Mouse (Mus musculus) heart, embryonic 11.5 days (tissue): Measurements from ENCODE around the gene Fus. TPM values are rescaled to one million over a fixed set of nuclear protein-coding genes. Genes with fewer than 3 reads are reported as not detected.

Experiments used
- ATAC-seq: fragments of 200-750 bp; cut with Nextera tagmentation; replicated peaks from 2 replicates; pipeline ENCODE4 v1.8.0; 2017; ENCODE audit warnings: moderate library complexity; ENCODE audit not compliant: insufficient number of reproducible peaks, low FRiP score, low TSS enrichment
- H3K27ac ChIP-seq: fragments of 300-500 bp; sonication (generic); 2 replicates; pipeline ENCODE4 v1.5.1; 2014; ENCODE audit warnings: mild to moderate bottlenecking, low read depth, low read length
- H3K27me3 ChIP-seq: fragments of 300-500 bp; sonication (generic); 2 replicates; pipeline ENCODE4 v1.6.1; 2014; ENCODE audit warnings: mild to moderate bottlenecking, low read length, mixed read lengths; ENCODE audit not compliant: control insufficient read depth, insufficient read depth
- H3K36me3 ChIP-seq: fragments of 300-500 bp; sonication (generic); 2 replicates; pipeline ENCODE4 v1.6.1; 2014; ENCODE audit warnings: mild to moderate bottlenecking, low read length, moderate library complexity, mixed read lengths; ENCODE audit not compliant: control insufficient read depth, insufficient read depth
- H3K4me1 ChIP-seq: fragments of 300-500 bp; sonication (generic); 2 replicates; pipeline ENCODE4 v1.6.1; 2014; ENCODE audit warnings: low read length; ENCODE audit not compliant: control insufficient read depth, insufficient read depth
- H3K4me2 ChIP-seq: fragments of 300-500 bp; sonication (generic); 2 replicates; pipeline ENCODE4 v1.6.1; 2014; ENCODE audit warnings: mild to moderate bottlenecking, moderate library complexity
- H3K4me3 ChIP-seq: fragments of 300-500 bp; sonication (generic); 2 replicates; pipeline ENCODE4 v1.5.1; 2014; ENCODE audit warnings: low read depth, low read length
- H3K9ac ChIP-seq: fragments of 300-500 bp; sonication (generic); 2 replicates; pipeline ENCODE4 v1.6.1; 2014; ENCODE audit warnings: mild to moderate bottlenecking, low read depth, low read length, moderate library complexity
- H3K9me3 ChIP-seq: fragments of 300-500 bp; sonication (generic); replicated peaks from 2 replicates; pipeline ENCODE4 v1.6.1; 2016; ENCODE audit warnings: low read length; ENCODE audit not compliant: control insufficient read depth
- WGBS: fragments of 180-500 bp; shearing (Covaris S2); extraction: QIAGEN DNeasy Blood & Tissue Kit; methylation state at CpG from one replicate; pipeline ENCODE4 v1.1.7; 2014; ENCODE audit not compliant: insufficient replicate concordance; 5-methylcytosine and 5-hydroxymethylcytosine counted together
- polyA plus RNA-seq: library from polyadenylated mRNA; unstranded; fragments of >200 nt; fragmentation: Nextera tagmentation; extraction: Ambion mirVana; gene quantifications from 2 replicates; pipeline ENCODE4 v1.2.1, GENCODE M21; 2014

The Fus gene
- polyA plus RNA-seq = 33.2 and 40.3 TPM in 2 replicates

- under 1% methylated on average over 89 of the region's 92 CpGs for WGBS
- peak; percentile 92 for ATAC-seq
Observed at GRCm38 (mm10) chr7:127967004-127967921, at the start of gene Fus. Fus (plus strand) TSS chr7:127967457.

GRCm38 (mm10) chr7:127918203-127918602 is 49.1 kb upstream of the Fus start:
- no peak overlapping the region for H3K9ac ChIP-seq
- H3K9me3 ChIP-seq = no peaks in the 10 kb centered on the region
- no peak overlapping the region for H3K4me3 ChIP-seq
- no peaks in the 10 kb centered on the region for H3K27me3 ChIP-seq
- 58% methylated on average over 3 of the region's 3 CpGs for WGBS
- no peak for ATAC-seq
- no peak overlapping the region for H3K4me2 ChIP-seq
- no peaks in the 10 kb centered on the region for H3K4me1 ChIP-seq
- no peak overlapping the region for H3K27ac ChIP-seq
- H3K36me3 ChIP-seq = peaks cover 5% of the 10 kb centered on the region; the same call in 1 of the 2 replicates

More at GRCm38 (mm10) chr7:127967004-127967921, at the start of gene Fus:
- Histone ChIP-seq H3K9me3 (no peaks in the 10 kb centered on the region), H3K4me2 (peak within 1 kb of the TSS; percentile 87), H3K4me1 (no peaks in the 10 kb centered on the region), H3K27ac (peak within 1 kb of the TSS; percentile 97), H3K4me3 (peak within 1 kb of the TSS; percentile 98), H3K27me3 (no peaks in the 10 kb centered on the region), H3K36me3 (peaks cover 18% of the 10 kb centered on the region), H3K9ac (peak within 1 kb of the TSS; percentile 100)

GRCm38 (mm10) chr7:127919290-127919689 is 48.0 kb upstream of the Fus start:
- Histone ChIP-seq H3K36me3 (peaks cover 5% of the 10 kb centered on the region; the same call in 1 of the 2 replicates), H3K27ac (no peak overlapping the region), H3K4me1 (no peaks in the 10 kb centered on the region), H3K9ac (no peak overlapping the region), H3K4me3 (no peak overlapping the region), H3K27me3 (no peaks in the 10 kb centered on the region), H3K4me2 (no peak overlapping the region), H3K9me3 (no peaks in the 10 kb centered on the region)
- no peak for ATAC-seq
- 76% methylated on average over 7 of the region's 7 CpGs for WGBS

DNA sequence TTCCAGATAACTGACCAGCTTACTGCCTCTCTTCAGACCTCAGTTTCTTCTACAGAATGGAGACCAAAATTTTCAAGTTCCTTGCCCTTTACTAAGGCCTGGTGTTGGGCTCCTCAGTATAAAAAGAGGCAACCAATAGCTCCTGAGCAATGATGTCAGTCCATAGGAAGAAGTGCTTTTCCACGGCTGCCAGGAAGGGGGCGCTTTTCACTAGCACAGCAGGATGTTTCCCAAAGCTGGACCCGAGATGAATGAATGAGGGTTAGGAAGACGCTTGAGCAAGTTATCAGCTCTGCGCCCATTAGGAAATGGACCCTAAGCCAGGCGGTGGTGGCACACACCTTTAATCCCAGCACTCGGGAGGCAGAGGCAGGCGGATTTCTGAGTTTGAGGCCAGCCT is 45.7 kb upstream of the Fus start:
- Histone ChIP-seq H3K4me2 (no peak overlapping the region), H3K9ac (no peak overlapping the region), H3K4me3 (no peak overlapping the region), H3K27me3 (no peaks in the 10 kb centered on the region), H3K36me3 (peaks cover 5% of the 10 kb centered on the region; the same call in 1 of the 2 replicates), H3K9me3 (no peaks in the 10 kb centered on the region), H3K4me1 (no peaks in the 10 kb centered on the region), H3K27ac (no peak overlapping the region)
- ATAC-seq = no peak
- WGBS = 62% methylated on average over 8 of the region's 8 CpGs

DNA sequence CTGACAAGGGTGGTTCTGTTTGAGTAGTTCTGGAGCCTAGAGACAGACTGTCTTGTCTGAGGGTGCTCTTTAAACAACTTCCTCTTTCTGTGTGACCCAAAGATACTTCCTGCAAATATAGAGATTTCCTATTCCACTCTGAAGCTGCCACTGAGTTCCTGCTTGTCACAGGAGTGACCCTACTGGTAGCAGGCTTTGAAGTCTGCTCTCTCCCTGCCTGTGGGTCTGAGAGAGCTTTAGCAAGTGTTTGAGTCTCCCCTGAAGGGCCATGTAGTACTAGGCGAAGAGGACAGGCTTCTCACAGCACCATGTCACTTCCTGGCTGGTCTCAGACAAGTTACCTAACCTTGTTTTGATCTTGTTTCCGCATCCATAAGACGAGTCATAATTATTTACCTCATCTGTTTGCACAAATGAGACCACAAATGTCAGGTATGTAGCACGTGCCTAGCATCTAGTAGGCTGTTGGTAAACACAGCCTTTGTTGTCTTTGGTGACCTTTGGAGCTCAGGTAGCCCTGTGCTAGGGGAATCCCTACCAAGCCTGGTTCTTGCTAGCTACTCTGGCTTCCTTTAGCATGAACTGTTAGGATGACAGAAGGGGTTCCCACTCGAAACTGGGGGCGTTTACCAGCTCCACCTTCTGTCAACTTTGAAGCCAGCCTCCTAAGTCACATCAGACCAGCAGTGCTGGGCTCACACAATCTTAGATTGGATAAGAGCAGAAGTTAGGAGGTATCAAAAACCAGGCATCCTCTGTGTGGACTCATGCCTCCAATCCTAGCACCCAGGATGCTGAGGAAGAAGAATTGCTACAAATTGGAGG is 44.6 kb upstream of the Fus start:
- 80% methylated on average over 6 of the region's 6 CpGs for WGBS
- H3K27ac ChIP-seq = no peak overlapping the region
- no peaks in the 10 kb centered on the region; the same call in 1 of the 2 replicates for H3K36me3 ChIP-seq
- no peak overlapping the region for H3K4me2 ChIP-seq
- no peaks in the 10 kb centered on the region for H3K27me3 ChIP-seq
- H3K4me3 ChIP-seq = no peak overlapping the region
- no peak overlapping the region for H3K9ac ChIP-seq
- no peaks in the 10 kb centered on the region for H3K9me3 ChIP-seq
- H3K4me1 ChIP-seq = no peaks in the 10 kb centered on the region
- ATAC-seq = no peak

DNA sequence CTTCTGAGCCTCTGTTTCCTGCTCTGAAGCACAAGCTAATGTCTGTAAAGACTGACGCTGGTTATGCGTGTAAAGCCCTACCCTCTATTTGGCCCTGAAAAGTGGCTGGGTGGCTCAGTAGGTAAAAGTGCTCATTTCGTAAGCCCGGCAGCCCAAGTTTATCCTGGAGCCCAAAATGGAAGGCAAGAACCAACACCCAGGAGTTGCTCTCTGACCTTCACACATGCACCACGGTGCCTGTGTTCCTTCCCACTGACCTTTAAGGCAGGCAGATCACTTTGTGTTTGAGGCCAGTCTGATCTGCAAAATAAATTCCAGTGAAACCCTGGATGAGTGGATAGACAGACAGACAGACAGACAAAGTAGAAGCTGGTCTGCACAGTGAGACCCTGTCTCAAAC is 43.5 kb upstream of the Fus start:
- H3K9ac ChIP-seq = no peak overlapping the region
- no peak for ATAC-seq
- H3K9me3 ChIP-seq = no peaks in the 10 kb centered on the region
- H3K36me3 ChIP-seq = no peaks in the 10 kb centered on the region
- no peak overlapping the region for H3K4me2 ChIP-seq
- WGBS = 87% methylated on average over 5 of the region's 5 CpGs
- no peaks in the 10 kb centered on the region for H3K4me1 ChIP-seq
- H3K27me3 ChIP-seq = peaks cover 5% of the 10 kb centered on the region
- no peak overlapping the region for H3K4me3 ChIP-seq
- no peak overlapping the region for H3K27ac ChIP-seq

DNA sequence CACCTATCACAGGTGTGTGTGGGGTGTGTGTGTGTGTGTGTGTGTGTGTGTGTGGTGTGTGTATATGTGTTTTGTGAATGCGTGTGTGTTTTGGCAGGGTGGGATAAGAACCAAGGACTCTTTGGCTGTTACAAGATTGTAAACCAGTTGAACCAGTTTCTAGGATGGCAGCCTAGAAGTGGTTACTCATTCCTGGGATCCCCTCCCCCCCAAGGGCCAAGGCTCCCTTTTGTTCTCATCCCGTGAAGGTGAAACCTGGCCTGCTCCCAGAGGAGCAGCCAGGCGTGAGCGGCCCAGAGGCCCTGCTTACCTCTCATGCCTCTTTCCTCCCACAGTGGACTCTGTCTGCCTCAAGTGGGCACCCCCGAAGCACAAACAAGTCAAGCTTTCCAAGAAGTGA is 42.0 kb upstream of the Fus start:
- Histone ChIP-seq H3K27ac (no peak overlapping the region), H3K9me3 (no peaks in the 10 kb centered on the region), H3K4me2 (no peak overlapping the region), H3K4me3 (no peak overlapping the region), H3K27me3 (peaks cover 15% of the 10 kb centered on the region), H3K9ac (no peak overlapping the region), H3K4me1 (0 out of 2 replicates have a peak, but pooled peaks cover 3% of the 10 kb centered on the region), H3K36me3 (no peaks in the 10 kb centered on the region)
- WGBS = 82% methylated on average over 5 of the region's 5 CpGs
- ATAC-seq = no peak

DNA sequence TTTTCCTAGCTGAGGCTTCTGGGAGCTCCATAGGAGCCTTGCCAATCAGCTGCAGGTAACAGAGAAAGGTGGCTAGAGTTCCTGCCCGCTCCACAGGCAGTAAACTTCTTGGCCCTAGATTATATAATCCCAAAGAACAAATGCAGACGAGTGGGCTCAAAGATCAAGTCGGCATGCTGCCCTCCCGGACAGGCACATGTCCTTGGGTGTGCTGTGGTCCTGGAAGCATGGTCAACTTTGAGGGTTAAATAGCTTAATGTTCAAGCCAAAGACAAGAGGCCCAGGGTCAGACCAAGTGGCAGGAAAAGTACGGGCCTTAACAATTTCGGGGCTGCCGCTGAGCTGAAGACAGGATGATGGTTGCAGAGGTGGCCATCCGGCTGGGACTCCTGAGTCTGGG is 41.2 kb upstream of the Fus start:
- H3K9ac ChIP-seq = no peak overlapping the region
- WGBS = 84% methylated on average over 8 of the region's 8 CpGs
- H3K4me3 ChIP-seq = no peak overlapping the region
- H3K4me1 ChIP-seq = 0 out of 2 replicates have a peak, but pooled peaks cover 3% of the 10 kb centered on the region
- peaks cover 17% of the 10 kb centered on the region for H3K27me3 ChIP-seq
- no peak overlapping the region for H3K4me2 ChIP-seq
- ATAC-seq = no peak
- H3K9me3 ChIP-seq = no peaks in the 10 kb centered on the region
- H3K27ac ChIP-seq = no peak overlapping the region
- H3K36me3 ChIP-seq = no peaks in the 10 kb centered on the region
